Mouse (Mus musculus): ENCODE results near the gene Barx1.
A peak's percentile ranks its signal among the peaks of the same experiment; 100 is the strongest.

Barx1 gene

GRCm38 (mm10) chr13:48660221-48660734 is 2.5 kb upstream of the Barx1 start:
- peak; percentile 29 for DNase-seq (ENCODE audit: low read depth, low spot score)

- no peak for DNase-seq (ENCODE audit: low read depth, low spot score)
Measured at GRCm38 (mm10) chr13:48660741-48661140, 2.1 kb upstream of the Barx1 start.

GRCm38 (mm10) chr13:48661561-48661960 is 1.2 kb upstream of the Barx1 start:
- DNase-seq (ENCODE audit: low read depth, low spot score) = no peak

DNA sequence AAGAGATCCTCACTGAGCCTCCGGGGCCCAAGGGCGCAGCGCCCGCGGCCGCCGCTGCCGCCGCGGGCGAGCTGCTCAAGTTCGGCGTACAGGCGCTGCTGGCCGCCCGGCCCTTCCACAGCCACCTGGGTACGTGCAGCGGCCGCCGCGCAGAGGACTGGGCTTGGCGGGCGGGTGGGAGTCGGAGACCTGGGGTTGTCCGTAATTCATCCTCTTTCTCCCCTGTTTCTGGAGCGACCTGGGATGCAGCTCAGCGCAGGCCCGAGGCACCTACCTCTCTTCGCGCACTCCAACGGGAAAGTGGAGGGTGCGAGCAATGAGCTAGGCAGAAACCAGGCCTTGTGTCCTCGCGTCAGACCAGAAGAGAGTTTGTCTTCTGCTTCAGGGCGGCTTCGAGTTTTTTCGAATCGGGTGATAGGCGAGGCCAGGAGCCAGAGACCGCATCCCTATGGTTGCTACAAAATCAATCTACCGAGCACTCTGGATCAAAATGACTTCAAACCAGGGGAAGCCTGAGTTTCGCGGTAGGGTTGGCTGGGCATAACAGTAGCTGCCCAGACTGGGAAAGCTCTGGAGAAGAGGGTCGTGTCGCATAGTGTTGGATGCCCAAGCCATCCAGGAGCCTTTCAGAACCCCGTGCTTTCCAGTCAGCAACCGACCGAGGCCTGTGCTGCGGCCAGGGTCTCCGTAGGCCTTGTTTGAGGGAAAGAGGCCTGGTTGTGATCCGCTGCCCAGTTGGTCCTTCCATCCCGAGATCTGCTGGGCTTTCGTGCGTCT is 601 bp downstream of the Barx1 start:
- DNase-seq (ENCODE audit: low read depth, low spot score) = peak; percentile 45

DNA sequence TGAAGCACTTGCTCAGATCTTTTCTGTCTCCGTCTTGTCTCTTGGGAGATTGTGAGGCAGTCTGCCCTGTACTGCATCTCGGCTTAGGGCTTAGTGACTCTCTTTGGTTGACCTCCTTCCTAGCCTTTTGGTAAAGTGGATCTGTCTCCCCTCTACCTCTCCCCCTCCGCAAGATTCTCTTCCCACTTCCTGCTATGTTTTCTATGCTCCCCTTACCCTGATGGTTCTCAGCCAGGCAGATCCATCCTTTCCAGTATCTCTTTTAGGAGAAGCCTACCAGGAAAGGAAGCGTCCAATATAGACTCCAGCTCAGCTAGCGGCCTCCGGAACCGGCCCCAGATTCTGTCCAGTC is 1.2 kb downstream of the Barx1 start:
- no peak for DNase-seq (ENCODE audit: low read depth, low spot score)

- DNase-seq (ENCODE audit: low read depth, low spot score) = peak; percentile 36
Measured at GRCm38 (mm10) chr13:48664916-48665655, 2.3 kb downstream of the Barx1 start.

- DNase-seq (ENCODE audit: low read depth, low spot score) = peak; percentile 15
Measured at GRCm38 (mm10) chr13:48665656-48666597, 3.1 kb downstream of the Barx1 start.

GRCm38 (mm10) chr13:48667461-48667860 is 4.7 kb downstream of the Barx1 start:
- no peak for DNase-seq (ENCODE audit: low read depth, low spot score)

GRCm38 (mm10) chr13:48668091-48668975 is 5.5 kb downstream of the Barx1 start:
- peak; percentile 44 for DNase-seq (ENCODE audit: low read depth, low spot score)

DNA sequence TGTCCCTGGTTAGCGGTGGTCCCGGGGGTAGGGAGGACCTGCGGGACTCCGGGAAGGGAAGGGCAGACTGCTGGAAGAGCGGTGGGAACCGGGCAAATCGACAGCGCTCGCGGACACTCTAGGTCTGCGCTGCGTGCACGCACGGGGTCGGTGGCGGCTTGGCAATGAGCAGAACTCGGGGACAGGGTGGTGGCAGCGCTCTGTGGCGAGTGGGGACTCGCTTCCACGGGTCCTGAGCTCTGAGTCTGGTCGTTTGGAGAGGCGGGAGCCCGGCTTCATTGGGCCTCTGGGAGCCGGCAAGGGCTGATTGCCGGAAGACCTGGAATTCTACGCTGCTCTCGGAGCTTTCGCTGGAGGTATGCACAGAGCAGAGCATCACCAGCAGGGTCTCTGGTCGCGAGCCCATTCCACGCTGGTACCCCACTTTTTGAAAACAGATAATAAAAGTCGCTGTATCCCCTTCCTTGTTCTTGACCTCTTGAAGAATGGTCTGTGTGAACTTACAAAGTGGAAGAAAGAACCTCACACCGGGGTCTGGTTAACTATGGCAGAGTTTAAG is 6.3 kb downstream of the Barx1 start:
- peak; percentile 27 for DNase-seq (ENCODE audit: low read depth, low spot score)

- peak; percentile 35 for DNase-seq (ENCODE audit: low read depth, low spot score)
Measured at GRCm38 (mm10) chr13:48672312-48672840, 9.6 kb downstream of the Barx1 start.

- peak; percentile 59 for DNase-seq (ENCODE audit: low read depth, low spot score)
Measured at GRCm38 (mm10) chr13:48674609-48675008, 11.8 kb downstream of the Barx1 start.

GRCm38 (mm10) chr13:48679351-48679750 is 16.6 kb downstream of the Barx1 start:
- DNase-seq (ENCODE audit: low read depth, low spot score) = peak; percentile 61

DNA sequence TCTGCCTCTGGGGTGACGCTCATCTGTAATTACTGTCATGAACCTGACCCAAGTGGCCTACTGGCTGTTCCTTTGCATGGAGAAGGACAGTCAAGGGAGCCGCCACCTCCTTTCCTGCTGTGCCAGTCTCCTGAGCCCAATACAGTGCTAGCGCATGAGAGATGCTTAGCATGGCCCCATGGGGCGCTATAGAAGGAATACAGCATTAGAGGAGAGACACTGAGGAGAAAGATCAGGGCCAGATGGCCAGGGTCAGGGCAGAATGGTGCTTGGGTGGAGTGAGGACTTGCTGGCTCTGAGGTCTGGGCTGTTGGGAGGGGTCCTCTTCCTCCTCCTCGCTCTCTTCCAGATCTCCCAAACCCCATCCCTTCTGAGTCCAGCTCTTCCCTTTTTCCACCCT is 23.9 kb downstream of the Barx1 start:
- DNase-seq (ENCODE audit: low read depth, low spot score) = peak; percentile 19

DNA sequence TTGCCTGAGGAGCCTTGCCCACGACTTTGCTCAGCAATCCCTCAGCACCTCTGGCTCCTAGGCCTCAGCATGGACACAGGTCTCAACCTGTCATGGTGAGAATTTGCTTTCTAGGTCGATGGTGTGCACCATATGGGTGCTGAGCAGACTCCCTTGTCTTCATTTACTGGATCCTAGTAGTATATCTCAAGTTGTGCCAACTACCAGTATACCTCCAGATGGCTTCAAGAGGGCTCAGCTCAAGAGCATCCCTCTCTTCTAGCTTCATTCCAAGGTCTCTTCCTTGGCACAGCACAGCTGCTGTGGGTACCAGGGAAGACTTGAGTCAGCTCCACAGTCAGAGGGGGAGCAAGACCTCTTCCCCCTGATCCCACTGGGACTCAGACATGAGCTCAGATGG is 29.2 kb downstream of the Barx1 start:
- DNase-seq (ENCODE audit: low read depth, low spot score) = no peak

GRCm38 (mm10) chr13:48694090-48695064 is 31.6 kb downstream of the Barx1 start:
- DNase-seq (ENCODE audit: low read depth, low spot score) = peak; percentile 10

DNA sequence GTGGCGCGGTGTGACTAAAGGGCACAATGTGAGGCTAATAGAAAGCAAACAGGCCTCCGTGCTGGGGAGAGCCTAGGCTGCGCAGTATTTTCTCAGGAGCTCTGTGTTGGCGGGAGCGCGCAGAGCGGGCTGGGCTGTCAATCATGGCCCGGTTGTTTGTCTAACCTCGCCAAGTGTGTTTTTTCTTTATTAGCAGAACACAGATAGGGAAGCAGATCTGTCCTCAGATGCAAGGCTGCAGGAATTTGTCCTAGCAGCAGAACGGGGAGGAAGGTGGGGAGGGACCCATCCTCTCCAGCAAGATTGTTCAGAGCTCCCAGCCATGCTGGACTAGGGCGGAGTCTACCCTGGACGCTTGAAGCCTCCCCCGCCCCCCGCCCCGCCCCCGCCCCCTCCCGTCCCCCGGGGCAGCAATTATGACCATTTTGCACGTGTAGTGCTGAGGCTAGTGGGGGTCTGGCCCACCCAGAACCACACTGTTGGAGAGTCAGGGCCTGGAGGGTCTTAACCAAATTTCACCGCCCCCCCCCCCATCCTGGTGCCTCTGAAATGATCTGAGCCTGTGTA is 43.7 kb downstream of the Barx1 start:
- peak; percentile 8 for DNase-seq (ENCODE audit: low read depth, low spot score)

DNA sequence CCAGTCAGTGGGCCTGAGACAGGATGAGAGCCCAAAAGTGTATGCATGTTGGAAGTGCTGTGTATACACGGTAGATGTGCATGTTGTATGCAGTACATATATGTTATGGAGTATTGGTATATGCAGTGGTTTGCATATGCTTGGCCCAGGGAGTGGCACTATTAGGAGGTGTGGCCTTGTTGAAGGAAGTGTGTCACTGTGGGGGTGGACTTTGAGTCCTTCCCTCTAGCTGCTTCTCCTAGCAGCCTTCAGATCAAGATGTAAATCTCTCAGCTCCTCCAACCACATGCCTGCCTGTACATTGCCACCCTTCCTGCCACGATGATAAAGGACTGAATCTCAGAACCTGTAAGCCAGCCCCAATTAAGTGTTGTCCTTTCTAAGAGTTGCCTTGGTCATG is 49.9 kb downstream of the Barx1 start:
- DNase-seq (ENCODE audit: low read depth, low spot score) = no peak

DNA sequence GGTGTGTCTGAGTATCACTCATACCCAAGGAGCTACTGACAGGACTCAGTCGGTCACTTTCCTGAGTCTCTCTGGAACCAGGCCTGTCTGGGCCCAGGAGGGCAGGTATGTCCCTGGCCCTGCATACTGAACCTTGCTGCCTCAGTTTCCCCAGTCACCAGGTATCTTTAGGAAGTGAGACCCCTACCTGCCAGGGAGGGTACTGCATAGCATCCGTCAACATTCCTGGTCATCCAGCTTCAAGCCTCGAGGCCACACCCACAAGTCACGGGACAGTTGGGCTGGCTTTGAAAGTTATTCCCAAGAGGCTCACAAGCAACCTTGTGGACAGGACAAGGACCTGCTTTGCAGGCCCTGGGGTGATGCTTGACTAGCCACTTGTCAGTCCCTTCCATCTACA is 53.3 kb downstream of the Barx1 start:
- DNase-seq (ENCODE audit: low read depth, low spot score) = peak; percentile 79
